Mouse (Mus musculus) ES-E14 (cell line): Measurements from ENCODE around the gene Srgap2.

Experiments
- CHD2 ChIP-seq: IDR thresholded peaks from 2 replicates; pipeline ENCODE4 v1.6.1; 2014; ENCODE audit warnings: mild to moderate bottlenecking, low read depth, low read length, inconsistent platforms
- MAFK ChIP-seq: IDR thresholded peaks from 2 replicates; pipeline ENCODE4 v1.6.1; 2014; ENCODE audit warnings: mild to moderate bottlenecking, low read depth, low read length, inconsistent platforms; ENCODE audit not compliant: insufficient read depth
- ZC3H11A ChIP-seq: IDR thresholded peaks from 2 replicates; pipeline ENCODE4 v1.6.1; 2012; ENCODE audit warnings: low read depth, mild to moderate bottlenecking, inconsistent platforms, low read length, borderline replicate concordance

DNA sequence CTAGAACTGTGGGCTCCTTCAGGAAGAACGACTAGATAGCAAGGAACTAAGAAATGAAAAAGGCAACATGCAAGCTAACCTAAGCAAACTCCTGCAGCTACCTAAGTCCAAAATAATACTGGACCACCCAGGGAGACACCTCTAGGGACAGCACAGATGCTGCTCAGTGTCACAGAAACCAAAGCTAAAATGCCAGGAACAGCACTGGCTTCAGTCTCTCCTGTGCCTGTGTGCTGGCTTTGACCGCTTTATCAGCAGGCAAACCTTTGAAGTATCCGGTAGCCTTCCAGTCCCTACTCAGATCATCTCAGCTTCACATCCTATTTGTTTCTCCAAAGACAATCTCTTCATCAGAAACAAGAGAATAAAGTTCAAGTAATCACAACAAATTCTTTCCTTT lies 123.6 kb downstream of the Srgap2 start:
- TF ChIP-seq CHD2 (no peak), MAFK (no peak), ZC3H11A (no peak)
